Mouse (Mus musculus) liver, embryonic 14.5 days (tissue): Measurements from ENCODE around the gene Pim1.

Experiments used
- CTCF ChIP-seq: IDR thresholded peaks from 2 replicates; pipeline ENCODE4 v1.5.1; 2016; ENCODE audit warnings: antibody characterized with exemption, low read depth, control low read depth
- EP300 ChIP-seq: IDR thresholded peaks from 2 replicates; pipeline ENCODE4 v1.6.1; 2016; ENCODE audit warnings: antibody characterized with exemption, low read depth

GRCm38 (mm10) chr17:29460119-29460505 is 30.4 kb upstream of the Pim1 start:
- TF ChIP-seq EP300: no peak
- no peak for TF ChIP-seq CTCF
